Mouse (Mus musculus): ENCODE data around the gene Piga.

Gene Piga

DNA sequence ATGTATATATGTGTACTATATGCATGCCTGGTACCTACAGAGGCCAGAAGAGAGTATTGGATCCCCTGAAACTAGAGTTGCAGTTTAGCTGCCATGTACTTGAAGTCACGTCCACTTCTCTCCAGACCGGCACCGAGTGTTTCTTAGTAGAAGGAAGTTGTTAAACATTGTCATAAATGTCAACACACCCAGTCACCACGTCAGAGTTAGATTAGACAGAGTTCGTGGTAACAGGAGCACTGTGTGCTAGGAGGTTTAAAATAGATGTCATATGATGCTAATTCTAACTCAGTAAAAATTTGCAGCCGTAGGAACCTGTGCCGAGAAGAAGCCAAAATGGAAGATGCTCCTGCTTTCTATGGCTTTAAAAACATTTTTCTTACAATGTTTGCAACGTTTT is 17.1 kb downstream of the Piga start, which contains the start of gene Asb11:
Asb11 (plus strand) TSS at position 286 of the 400 bp plus-strand sequence.
- DNase-seq, result no peak

GRCm38 (mm10) chrX:164439462-164439861 is 19.9 kb downstream of the Piga start:
- DNase-seq, result no peak

DNA sequence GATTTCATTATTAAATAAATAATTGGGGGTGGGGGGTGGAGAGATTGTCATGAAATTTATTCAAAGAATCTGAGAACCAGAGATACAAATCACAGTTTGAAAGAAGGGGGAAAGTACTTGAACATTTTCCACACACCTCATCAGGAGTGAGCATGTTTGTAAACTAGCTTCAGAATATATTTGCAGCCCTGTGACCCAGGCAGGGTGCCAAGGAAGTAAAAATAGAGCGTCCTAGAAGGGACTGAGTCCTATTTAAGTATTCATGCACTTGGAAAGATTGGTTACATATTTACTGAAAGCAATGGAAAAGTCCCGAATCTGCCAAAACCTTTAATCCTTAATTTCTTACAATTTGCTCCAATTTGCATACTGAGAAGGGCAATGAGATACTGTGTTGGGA is 20.6 kb downstream of the Piga start:
- no peak for DNase-seq

DNA sequence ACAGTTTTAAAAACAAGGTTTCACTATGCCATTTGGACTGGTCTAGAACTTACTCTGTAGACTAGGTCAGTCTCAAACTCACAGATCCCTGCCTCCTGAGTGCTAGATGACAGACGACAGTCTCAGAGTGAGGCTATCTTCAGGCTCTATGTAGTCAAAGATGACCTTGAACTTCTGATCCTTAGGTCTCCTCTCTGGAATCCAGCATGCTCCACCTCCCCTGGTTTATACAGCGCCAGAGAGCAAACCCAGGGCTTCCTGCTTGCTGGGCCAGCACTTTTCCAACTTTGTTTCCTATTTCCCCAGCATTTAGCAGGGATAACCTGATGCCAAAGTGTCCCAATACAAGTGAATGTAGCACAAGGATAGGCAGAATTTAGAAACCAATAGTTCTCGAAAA is 21.1 kb downstream of the Piga start:
- DNase-seq, result no peak

- DNase-seq, result peak; percentile 37
Measured at GRCm38 (mm10) chrX:164441306-164441705, 21.7 kb downstream of the Piga start.

GRCm38 (mm10) chrX:164445601-164446000 is 26.0 kb downstream of the Piga start:
- no peak for DNase-seq

GRCm38 (mm10) chrX:164446106-164446551 is 26.5 kb downstream of the Piga start:
- no peak for DNase-seq

DNA sequence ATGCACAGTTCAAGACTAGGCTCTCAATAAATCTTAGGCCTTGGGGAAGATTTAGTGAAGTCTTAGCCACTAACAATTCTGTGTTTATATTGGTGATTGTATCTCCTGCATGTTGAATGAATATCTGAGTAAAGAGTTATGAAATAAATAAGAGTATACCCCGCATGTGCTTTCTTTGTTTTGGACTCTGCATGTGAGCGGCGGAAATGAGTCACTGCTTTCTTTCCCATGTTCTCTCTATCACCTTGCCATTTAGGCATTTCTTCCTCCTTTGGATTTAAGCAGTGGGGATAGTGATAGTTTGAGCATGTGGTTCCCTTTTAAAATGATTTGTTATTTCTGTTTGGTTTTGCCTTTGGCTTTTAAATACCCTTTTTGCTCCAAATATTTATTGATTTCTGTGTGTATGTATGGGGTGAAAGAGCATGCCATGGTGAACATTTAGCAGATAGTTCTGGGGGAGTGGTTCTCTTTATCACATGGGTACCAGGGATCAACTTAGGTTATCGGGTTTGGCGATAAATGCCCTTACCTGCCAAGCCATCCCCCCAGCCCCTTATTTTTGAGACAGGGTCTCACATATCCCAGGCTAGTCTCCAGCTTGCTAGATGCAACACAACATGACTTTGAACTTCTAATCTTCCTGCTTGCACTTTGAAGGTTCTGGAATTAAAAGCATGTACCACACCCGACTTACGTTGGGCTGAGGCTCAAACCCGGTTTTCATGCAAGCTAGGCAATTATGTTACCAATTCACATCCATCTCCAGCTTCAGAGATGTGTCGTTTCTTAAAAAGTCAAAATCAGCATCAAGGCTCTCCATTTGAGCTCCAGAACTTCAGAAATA is 27.5 kb downstream of the Piga start:
- DNase-seq, result no peak

DNA sequence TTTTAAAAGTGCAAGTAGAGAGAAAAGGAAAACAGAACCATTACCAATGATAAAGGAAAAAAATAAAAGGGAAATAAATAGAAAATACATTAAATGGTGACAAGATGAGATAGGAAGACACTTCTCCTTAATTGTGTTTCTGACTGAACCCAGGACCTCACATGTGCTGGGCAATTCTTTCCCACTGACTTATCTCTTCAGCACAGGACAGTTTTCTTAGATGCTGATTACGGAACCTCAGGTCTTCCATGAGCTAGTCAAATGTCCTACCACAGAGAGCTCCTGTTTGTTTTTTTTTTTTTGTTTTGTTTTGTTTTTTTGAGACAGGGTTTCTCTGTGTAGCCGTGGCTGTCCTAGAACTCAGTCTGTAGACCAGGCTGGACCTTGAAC is 28.1 kb downstream of the Piga start:
- DNase-seq, result no peak

- DNase-seq, result peak; percentile 67
Measured at GRCm38 (mm10) chrX:164449201-164449600, 29.6 kb downstream of the Piga start.

GRCm38 (mm10) chrX:164459205-164459878 is 39.8 kb downstream of the Piga start:
- DNase-seq, result no peak

All from retina, postnatal 1 day (tissue).